In the genomic region with DNA sequence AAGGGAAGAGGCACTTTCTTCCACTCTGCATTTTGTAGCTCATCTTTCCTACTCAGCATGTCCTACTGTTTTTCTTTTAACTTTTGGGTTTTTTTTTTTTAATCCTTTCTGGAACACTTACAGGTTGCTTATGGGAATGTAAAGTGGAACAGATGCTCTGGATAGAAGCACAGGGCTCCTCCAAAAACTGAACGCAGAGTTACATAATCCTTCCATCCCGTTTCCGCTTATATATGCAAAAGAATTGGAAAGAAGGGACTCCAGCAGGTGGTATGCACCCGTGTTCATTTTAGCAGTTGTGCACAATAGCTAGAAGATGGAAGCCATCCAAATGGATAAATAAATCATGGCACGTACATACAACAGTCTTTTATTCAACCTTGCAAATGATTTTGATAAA, we compare ENCODE assay signal across 30 mouse cellular contexts.
DNase-seq lines count a peak whose midpoint lies in the region; ATAC-seq and TF ChIP-seq lines count a peak whose summit lies in the region.
"Had no signal": no experiment of that assay in that cellular context is flagged by ENCODE, and none has a peak within 500 bp of the region (broad histone marks: within the 10 kb centered on the region; RNA-seq: fewer than 3 reads in every experiment).

No protein-coding gene starts in this region.

- no peaks in the 10 kb centered on the region for H3K36me3 ChIP-seq in forebrain, postnatal 0 days (ENCODE audit: insufficient read depth)
- no peaks in the 10 kb centered on the region for H3K36me3 ChIP-seq in forebrain, embryonic 14.5 days (ENCODE audit: control insufficient read depth, insufficient read depth, low read length)
- H3K36me3 ChIP-seq: forebrain, embryonic 15.5 days; G1E; hindbrain, embryonic 13.5 days; limb, embryonic 13.5 days; lung, embryonic 15.5 days; midbrain, embryonic 10.5 days; neural tube, embryonic 12.5 days had no signal

- intact Hi-C loops in left cerebral cortex, postnatal 14 days (cut with DNase I), result loop anchor here (10.0 kb wide), 1 partner anchor 134 kb away; no protein-coding TSS in a partner anchor
- intact Hi-C loops in heart, postnatal 10 days (cut with DNase I), result no loop called here

- 0 out of 2 replicates have a peak, but pooled peaks have one; percentile 21 for ATAC-seq in forebrain, postnatal 0 days
- ATAC-seq in forebrain, embryonic 14.5 days, result no peak
- ATAC-seq: forebrain, embryonic 15.5 days; intestine, embryonic 16.5 days had no signal

- no peak overlapping the region for H3K9ac ChIP-seq in forebrain, postnatal 0 days
- no peak overlapping the region for H3K9ac ChIP-seq in forebrain, embryonic 14.5 days (ENCODE audit: low read length)
- H3K9ac ChIP-seq: forebrain, embryonic 15.5 days; hindbrain, embryonic 13.5 days; limb, embryonic 13.5 days; lung, embryonic 15.5 days; neural tube, embryonic 12.5 days had no signal

- peak; percentile 50 for DNase-seq in forebrain, postnatal 0 days
- DNase-seq in forebrain, embryonic 14.5 days (ENCODE audit: low spot score), result no peak
- DNase-seq in layer of hippocampus, adult 9-10 months (ENCODE audit: low spot score), result peak; percentile 8
- DNase-seq in layer of hippocampus, postnatal 10 days (ENCODE audit: low spot score in 2 of 2), result no peak
- peak; percentile 28 for DNase-seq in brain, embryonic 18.5 days (ENCODE audit: low read depth, low spot score)
- peak; percentile 26 to 64 for DNase-seq in left cerebral cortex, postnatal 14 days (ENCODE audit: low spot score in 2 of 2)
- no peak for DNase-seq in heart, postnatal 10 days
- DNase-seq in urinary bladder, postnatal 14 days (ENCODE audit: low spot score), result no peak
- DNase-seq: adrenal gland, adult 8-10 months; cerebellum, adult 11 months; cerebellum, postnatal 10 days; gastrocnemius, postnatal 25 days; heart, adult 18-20 months; heart, postnatal 4 days; kidney, adult 8-10 months; spleen, adult 18-20 months; thymus, adult 18-20 months; thymus, postnatal 25 days had no signal

- no peak for TF ChIP-seq CTCF in forebrain, postnatal 0 days (IDR thresholded peaks at IDR 0.05; ENCODE audit: low read depth)

- H3K9me3 ChIP-seq in forebrain, postnatal 0 days (ENCODE audit: low read length), result no peaks in the 10 kb centered on the region
- no peaks in the 10 kb centered on the region for H3K9me3 ChIP-seq in forebrain, embryonic 14.5 days (replicated peaks; ENCODE audit: control insufficient read depth, low read length)
- H3K9me3 ChIP-seq: forebrain, embryonic 15.5 days; G1E; hindbrain, embryonic 13.5 days; limb, embryonic 13.5 days; lung, embryonic 15.5 days; midbrain, embryonic 10.5 days; neural tube, embryonic 12.5 days had no signal

- H3K27ac ChIP-seq in forebrain, postnatal 0 days (ENCODE audit: low read depth, low read length), result no peak overlapping the region
- no peak overlapping the region for H3K27ac ChIP-seq in forebrain, embryonic 14.5 days (ENCODE audit: low read depth, low read length)
- H3K27ac ChIP-seq: forebrain, embryonic 15.5 days; hindbrain, embryonic 13.5 days; kidney, postnatal 0 days; limb, embryonic 13.5 days; lung, embryonic 15.5 days; midbrain, embryonic 10.5 days; neural tube, embryonic 12.5 days had no signal

- H3K4me1 ChIP-seq in forebrain, postnatal 0 days (ENCODE audit: insufficient read depth), result no peaks in the 10 kb centered on the region
- H3K4me1 ChIP-seq in forebrain, embryonic 14.5 days (ENCODE audit: control insufficient read depth, insufficient read depth, low read length), result peaks cover 8% of the 10 kb centered on the region; the same call in 1 of the 2 replicates
- H3K4me1 ChIP-seq: lung, embryonic 15.5 days had no signal

- no peak overlapping the region for H3K4me2 ChIP-seq in forebrain, postnatal 0 days (ENCODE audit: low read depth)
- no peak overlapping the region for H3K4me2 ChIP-seq in forebrain, embryonic 14.5 days (ENCODE audit: low read length)
- H3K4me2 ChIP-seq: forebrain, embryonic 15.5 days; heart, embryonic 11.5 days; hindbrain, embryonic 13.5 days; limb, embryonic 13.5 days; liver, embryonic 11.5 days; lung, embryonic 15.5 days; neural tube, embryonic 12.5 days had no signal

- no peaks in the 10 kb centered on the region for H3K27me3 ChIP-seq in forebrain, postnatal 0 days (ENCODE audit: insufficient read depth, low read length)
- no peaks in the 10 kb centered on the region for H3K27me3 ChIP-seq in forebrain, embryonic 14.5 days (replicated peaks; ENCODE audit: control insufficient read depth, insufficient read depth, low read length)
- H3K27me3 ChIP-seq: forebrain, embryonic 15.5 days; hindbrain, embryonic 13.5 days; limb, embryonic 13.5 days; lung, embryonic 15.5 days; neural tube, embryonic 12.5 days had no signal

- 40% methylated on average over 5 of the region's 5 CpGs for WGBS in forebrain, postnatal 0 days
- WGBS in forebrain, embryonic 14.5 days, result 63% methylated on average over 5 of the region's 5 CpGs

- no peak overlapping the region for H3K4me3 ChIP-seq in forebrain, postnatal 0 days (ENCODE audit: low read depth, low read length)
- no peak overlapping the region for H3K4me3 ChIP-seq in forebrain, embryonic 14.5 days (ENCODE audit: low read depth, low read length)
- H3K4me3 ChIP-seq: forebrain, embryonic 15.5 days; hindbrain, embryonic 13.5 days; limb, embryonic 13.5 days; lung, embryonic 15.5 days; midbrain, embryonic 10.5 days; myocyte; neural tube, embryonic 12.5 days had no signal

Comparison
In these comparisons a context has a peak if more than half of its experiments do, and no peak if none do; other contexts are left out.
1. DNase-seq: peak in forebrain, postnatal 0 days (single experiment), layer of hippocampus, adult 9-10 months (single experiment), brain, embryonic 18.5 days (single experiment) and left cerebral cortex, postnatal 14 days (2 of 2); none in forebrain, embryonic 14.5 days (single experiment), layer of hippocampus, postnatal 10 days (0 of 2), heart, postnatal 10 days (0 of 2) and urinary bladder, postnatal 14 days (single experiment).